Mouse (Mus musculus) CH12.LX (cell line): ENCODE data around the gene 4930469K13Rik. TPM values are rescaled to one million over a fixed set of nuclear protein-coding genes. Genes with fewer than 3 reads are reported as not detected.

Experiments
- DNase-seq: peaks from one replicate; pipeline ENCODE4 v3.0.0-alpha.2; 2013; ENCODE audit errors: extremely low read depth
- H3K27ac ChIP-seq: 2 replicates; pipeline ENCODE4 v1.5.1; 2012; ENCODE audit warnings: low read depth, mild to moderate bottlenecking, control low read depth, moderate library complexity; ENCODE audit not compliant: insufficient read depth
- H3K27me3 ChIP-seq: replicated peaks from 2 replicates; pipeline ENCODE3; 2012; ENCODE audit warnings: inconsistent platforms
- H3K36me3 ChIP-seq, 2 experiments: replicated peaks in 1 of 2; 2 replicates each; pipeline versions ENCODE3 to v1.6.1; 2012; ENCODE audit warnings: inconsistent platforms in 1 of 2, low read length in 1 of 2, mild to moderate bottlenecking in 1 of 2, mixed read lengths in 1 of 2, moderate library complexity in 1 of 2; ENCODE audit not compliant: control insufficient read depth in 1 of 2, insufficient read depth in 1 of 2
- H3K4me1 ChIP-seq, 2 experiments: 2 replicates each; pipeline ENCODE4 v1.6.1; 2012; ENCODE audit warnings: inconsistent platforms in 1 of 2, moderate library complexity in 1 of 2; ENCODE audit not compliant: insufficient read depth in 2 of 2, control insufficient read depth in 1 of 2
- H3K4me2 ChIP-seq: 2 replicates; pipeline ENCODE4 v1.6.1; 2012; ENCODE audit warnings: low read depth, mild to moderate bottlenecking, control low read depth; ENCODE audit not compliant: poor library complexity, insufficient read depth, severe bottlenecking
- H3K4me3 ChIP-seq, 3 experiments: fragments of 150-350 bp in 1 of 3; sonication (generic) in 1 of 3; replicated peaks in 1 of 3; 2 replicates each; pipeline versions ENCODE3 to v1.5.1; 2011 to 2012; ENCODE audit warnings: low read depth in 2 of 3, low read length in 2 of 3, mild to moderate bottlenecking in 2 of 3, moderate library complexity in 2 of 3, control low read depth in 1 of 3, improper control_type of control experiment in 1 of 3, inconsistent platforms in 1 of 3, mixed read lengths in 1 of 3; ENCODE audit not compliant: poor library complexity in 1 of 3
- H3K79me2 ChIP-seq: replicated peaks from 2 replicates; pipeline ENCODE4 v1.6.1; 2012; ENCODE audit warnings: mild to moderate bottlenecking, moderate library complexity; ENCODE audit not compliant: control insufficient read depth, poor library complexity, insufficient read depth, severe bottlenecking; ENCODE audit errors: extremely low read depth
- H3K9ac ChIP-seq: 2 replicates; pipeline ENCODE4 v1.6.1; 2012; ENCODE audit warnings: low read depth, mild to moderate bottlenecking, control low read depth, moderate library complexity; ENCODE audit not compliant: insufficient read depth
- H3K9me3 ChIP-seq: replicated peaks from 2 replicates; pipeline ENCODE3; 2012; ENCODE audit warnings: low read length, inconsistent platforms, mixed read lengths
- BHLHE40 ChIP-seq: IDR thresholded peaks from 2 replicates; pipeline ENCODE4 v1.6.1; 2011; ENCODE audit warnings: mild to moderate bottlenecking, low read depth, low read length, improper control_type of control experiment
- CHD1 ChIP-seq: IDR thresholded peaks from 2 replicates; pipeline ENCODE4 v1.6.1; 2012; ENCODE audit warnings: low read depth, low read length, improper control_type of control experiment, inconsistent platforms
- CHD2 ChIP-seq: IDR thresholded peaks from 2 replicates; pipeline ENCODE4 v1.6.1; 2011; ENCODE audit warnings: low read length, improper control_type of control experiment
- EP300 ChIP-seq: IDR thresholded peaks from 2 replicates; pipeline ENCODE4 v1.6.1; 2011; ENCODE audit warnings: low read length, improper control_type of control experiment
- ETS1 ChIP-seq: conservative IDR thresholded peaks from 2 replicates; pipeline ENCODE4 v1.6.1; 2012; ENCODE audit warnings: low read depth, mild to moderate bottlenecking, inconsistent platforms, low read length, improper control_type of control experiment, moderate library complexity
- GABPA ChIP-seq: IDR thresholded peaks from 2 replicates; pipeline ENCODE4 v1.6.1; 2012; ENCODE audit warnings: low read depth, low read length, improper control_type of control experiment, inconsistent platforms; ENCODE audit not compliant: insufficient replicate concordance
- HCFC1 ChIP-seq: IDR thresholded peaks from 2 replicates; pipeline ENCODE4 v1.6.1; 2012; ENCODE audit warnings: low read depth, mild to moderate bottlenecking, inconsistent platforms, low read length, improper control_type of control experiment
- JUN ChIP-seq: IDR thresholded peaks from 2 replicates; pipeline ENCODE4 v1.6.1; 2011; ENCODE audit warnings: low read depth, mild to moderate bottlenecking, low read length, improper control_type of control experiment, moderate library complexity; ENCODE audit not compliant: insufficient read depth
- JUND ChIP-seq: conservative IDR thresholded peaks from 2 replicates; pipeline ENCODE4 v1.6.1; 2011; ENCODE audit warnings: low read depth, low read length, improper control_type of control experiment
- KAT2A ChIP-seq: IDR thresholded peaks from 2 replicates; pipeline ENCODE4 v1.6.1; 2012; ENCODE audit warnings: low read length, improper control_type of control experiment, inconsistent platforms; ENCODE audit not compliant: insufficient replicate concordance
- MAFK ChIP-seq: IDR thresholded peaks from 2 replicates; pipeline ENCODE4 v1.6.1; 2011; ENCODE audit warnings: low read length, improper control_type of control experiment; ENCODE audit not compliant: insufficient replicate concordance
- MAX ChIP-seq: IDR thresholded peaks from 2 replicates; pipeline ENCODE4 v1.6.1; 2011; ENCODE audit warnings: low read length, improper control_type of control experiment
- MAZ ChIP-seq: IDR thresholded peaks from 2 replicates; pipeline ENCODE4 v1.6.1; 2012; ENCODE audit warnings: low read depth, mild to moderate bottlenecking, inconsistent platforms, low read length, improper control_type of control experiment, moderate library complexity
- MYC ChIP-seq: IDR thresholded peaks from 2 replicates; pipeline ENCODE4 v1.6.1; 2011; ENCODE audit warnings: low read depth, mild to moderate bottlenecking, improper control_type of control experiment, low read length
- NELFE ChIP-seq: IDR thresholded peaks from 2 replicates; pipeline ENCODE4 v1.6.1; 2011; ENCODE audit warnings: low read depth, low read length, improper control_type of control experiment
- NRF1 ChIP-seq: IDR thresholded peaks from 2 replicates; pipeline ENCODE4 v1.6.1; 2014; ENCODE audit warnings: low read depth, mild to moderate bottlenecking, inconsistent platforms, low read length, improper control_type of control experiment, moderate library complexity
- PAX5 ChIP-seq: IDR thresholded peaks from 2 replicates; pipeline ENCODE4 v1.6.1; 2012; ENCODE audit warnings: low read length, inconsistent platforms, mixed read lengths
- POLR2A ChIP-seq: IDR thresholded peaks from 2 replicates; pipeline ENCODE4 v1.6.1; 2011; ENCODE audit warnings: low read depth, mild to moderate bottlenecking, improper control_type of control experiment, low read length
- RCOR1 ChIP-seq: conservative IDR thresholded peaks from 2 replicates; pipeline ENCODE4 v1.6.1; 2012; ENCODE audit warnings: low read depth, mild to moderate bottlenecking, inconsistent platforms, low read length, improper control_type of control experiment
- SIN3A ChIP-seq: IDR thresholded peaks from 2 replicates; pipeline ENCODE4 v1.6.1; 2012; ENCODE audit warnings: low read length, improper control_type of control experiment, inconsistent platforms
- SMC3 ChIP-seq: IDR thresholded peaks from 2 replicates; pipeline ENCODE4 v1.6.1; 2011; ENCODE audit warnings: low read depth, low read length, improper control_type of control experiment
- TBP ChIP-seq: conservative IDR thresholded peaks from 2 replicates; pipeline ENCODE4 v1.6.1; 2011; ENCODE audit warnings: low read depth, low read length, improper control_type of control experiment
- TCF12 ChIP-seq: IDR thresholded peaks from 2 replicates; pipeline ENCODE4 v1.6.1; 2014; ENCODE audit warnings: low read depth, mild to moderate bottlenecking, inconsistent platforms, low read length, improper control_type of control experiment
- UBTF ChIP-seq: IDR thresholded peaks from 2 replicates; pipeline ENCODE4 v1.6.1; 2012; ENCODE audit warnings: low read depth, mild to moderate bottlenecking, inconsistent platforms, low read length, improper control_type of control experiment, moderate library complexity
- USF1 ChIP-seq: IDR thresholded peaks from 2 replicates; pipeline ENCODE4 v1.6.1; 2014; ENCODE audit warnings: low read depth, mild to moderate bottlenecking, inconsistent platforms, low read length, improper control_type of control experiment
- USF2 ChIP-seq: conservative IDR thresholded peaks from 2 replicates; pipeline ENCODE4 v1.6.1; 2011; ENCODE audit warnings: low read depth, low read length, improper control_type of control experiment
- ZC3H11A ChIP-seq: IDR thresholded peaks from 2 replicates; pipeline ENCODE4 v1.6.1; 2012; ENCODE audit warnings: low read depth, mild to moderate bottlenecking, inconsistent platforms, low read length, improper control_type of control experiment
- ZKSCAN1 ChIP-seq: IDR thresholded peaks from 2 replicates; pipeline ENCODE4 v1.6.1; 2012; ENCODE audit warnings: low read depth, inconsistent platforms, low read length, improper control_type of control experiment, borderline replicate concordance
- ZMIZ1 ChIP-seq: IDR thresholded peaks from 2 replicates; pipeline ENCODE4 v1.6.1; 2012; ENCODE audit warnings: low read depth, mild to moderate bottlenecking, inconsistent platforms, low read length, improper control_type of control experiment
- ZNF384 ChIP-seq: IDR thresholded peaks from 2 replicates; pipeline ENCODE4 v1.6.1; 2012; ENCODE audit warnings: low read depth, low read length, improper control_type of control experiment, inconsistent platforms
- dilution Hi-C: fragments of 300-500 bp; cut with MboI; formaldehyde crosslinking; loops from 2 replicates; pipeline ENCODE4 v1.14.3; 2020; ENCODE audit warnings: low sequenced_read_pairs; ENCODE audit not compliant: extremely low pct_unique_long_range_greater_than_20kb, extremely low pct_ligation_motif_present
- in situ Hi-C: fragments of 300-500 bp; cut with MboI; formaldehyde crosslinking; loops from 3 replicates; pipeline ENCODE4 v1.14.3; 2019; ENCODE audit warnings: low sequenced_read_pairs, low pct_ligation_motif_present, low pct_unique_long_range_greater_than_20kb, mixed read lengths
- polyA plus RNA-seq: library from polyadenylated mRNA; unstranded; fragments of >175 nt; gene quantifications from 2 replicates; pipeline ENCODE4 v1.2.1, GENCODE M21; 2012; ENCODE audit warnings: low read depth; ENCODE audit not compliant: insufficient read length
- total RNA-seq, 2 experiments: library from RNA; depleted of rRNA; stranded (reverse); fragments of 300-350 nt in 1 of 2; fragments of >200 nt in 1 of 2; gene quantifications; 2 replicates each; pipeline ENCODE4 v1.2.3; 2012 to 2014

4930469K13Rik gene
- total and polyA plus RNA-seq, 3 experiments: not detected

DNA sequence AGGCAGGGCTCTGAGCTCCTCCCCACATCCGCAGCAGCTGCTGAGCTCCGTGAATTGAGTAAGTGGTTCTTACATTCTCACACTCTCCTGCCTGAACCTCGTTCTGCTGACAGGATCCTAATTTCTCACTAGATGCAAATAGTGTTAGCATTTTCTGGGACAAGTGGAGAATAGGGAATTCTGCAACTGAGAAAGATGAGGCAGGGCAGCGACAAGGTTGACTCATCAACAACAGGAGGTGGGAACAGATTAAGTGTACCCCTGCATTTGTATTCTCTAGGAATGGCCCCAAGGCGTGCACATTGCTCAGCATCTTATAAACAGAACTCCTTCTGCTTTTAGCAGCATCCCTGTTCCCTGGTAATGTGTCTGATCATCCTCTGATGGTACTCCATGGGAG, 58.3 kb downstream of the 4930469K13Rik start:
- H3K9ac ChIP-seq: no peak overlapping the region
- TF ChIP-seq MYC: no peak
- no peak for TF ChIP-seq JUN
- no peak for TF ChIP-seq JUND
- TF ChIP-seq TBP: no peak
- TF ChIP-seq SMC3: no peak
- no peak for TF ChIP-seq HCFC1
- no peak for TF ChIP-seq NRF1
- TF ChIP-seq, all 38 proteins: peak for 0
- Histone ChIP-seq H3K4me2 (no peak overlapping the region), H3K4me3 (no peak overlapping the region), H3K9me3 (no peaks in the 10 kb centered on the region), H3K27ac (no peak overlapping the region), H3K27me3 (no peaks in the 10 kb centered on the region), H3K79me2 (no peaks in the 10 kb centered on the region), H3K36me3 (no peaks in the 10 kb centered on the region), H3K4me1 (peaks cover 17 to 27% of the 10 kb centered on the region in 2 experiments)
- in situ Hi-C loops (no loop called here), dilution Hi-C loops (no loop called here)
- DNase-seq: no peak

DNA sequence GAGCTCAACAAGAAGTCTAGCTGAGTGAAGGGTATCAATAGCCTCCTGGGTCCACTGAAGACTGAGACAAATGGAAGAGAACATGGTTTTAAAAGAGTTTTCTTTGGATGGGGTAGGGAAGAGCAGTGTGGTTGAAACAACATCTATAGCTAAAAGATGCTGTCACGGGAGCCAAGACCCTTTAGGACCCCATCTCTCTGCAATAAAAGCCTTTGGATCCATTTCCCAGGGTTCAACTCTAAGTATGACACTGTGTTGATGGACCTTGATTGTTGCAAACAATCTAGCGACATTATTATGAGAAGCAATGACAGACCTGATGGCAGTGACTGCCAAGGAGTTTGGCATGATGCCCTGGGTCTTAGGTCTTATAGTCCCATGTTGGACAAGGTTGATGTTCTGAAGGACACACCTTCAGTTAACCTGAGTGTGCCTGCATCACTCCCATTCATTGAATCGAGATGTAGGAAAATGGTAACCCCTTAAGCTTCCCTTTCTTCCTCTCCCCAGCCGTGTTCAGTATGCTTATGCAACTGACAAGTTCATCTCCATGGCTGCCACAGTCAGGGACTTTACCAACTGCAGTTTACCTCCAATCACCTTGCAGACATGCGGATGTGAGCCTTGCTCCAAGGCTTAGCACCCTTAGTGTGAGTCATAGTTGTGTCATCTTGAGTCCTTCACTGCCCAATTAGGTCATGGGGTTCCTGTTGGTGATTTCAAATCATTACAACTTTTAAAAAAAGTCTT, 62.3 kb downstream of the 4930469K13Rik start:
- DNase-seq: peak; percentile 67
- Histone ChIP-seq H3K4me3 (no peak overlapping the region), H3K27ac (peak overlapping the region; percentile 40; the same call in 1 of the 2 replicates), H3K9me3 (no peaks in the 10 kb centered on the region), H3K4me1 (peaks cover 46 to 53% of the 10 kb centered on the region in 2 experiments), H3K27me3 (no peaks in the 10 kb centered on the region), H3K9ac (no peak overlapping the region), H3K4me2 (no peak overlapping the region), H3K79me2 (no peaks in the 10 kb centered on the region), H3K36me3 (no peaks in the 10 kb centered on the region)
- in situ Hi-C loops (no loop called here), dilution Hi-C loops (no loop called here)
- TF ChIP-seq MAZ (no peak), MYC (no peak), ETS1 (peak; percentile 90), BHLHE40 (peak; percentile 38), MAFK (no peak), MAX (0 out of 2 replicates have a peak, but pooled peaks have one; percentile 7), CHD2 (no peak), PAX5 (no peak), ZC3H11A (no peak), USF1 (no peak), ZMIZ1 (peak; percentile 50; the same call in 1 of the 2 replicates), TBP (no peak), EP300 (0 out of 2 replicates have a peak, but pooled peaks have one; percentile 30), KAT2A (no peak), JUND (no peak), NELFE (no peak), ZKSCAN1 (no peak), POLR2A (no peak), ZNF384 (no peak), CHD1 (peak; percentile 67; the same call in 1 of the 2 replicates), NRF1 (0 out of 2 replicates have a peak, but pooled peaks have one; percentile 8), HCFC1 (no peak), TCF12 (peak; percentile 35; the same call in 1 of the 2 replicates), JUN (peak; percentile 78), UBTF (no peak), RCOR1 (no peak), SIN3A (peak; percentile 52; the same call in 1 of the 2 replicates), USF2 (no peak), GABPA (no peak), SMC3 (no peak)
